Mouse (Mus musculus): Measurements from ENCODE around the gene Rtn1.

GRCm38 (mm10) chr12:72361701-72362354 is 47.0 kb downstream of the Rtn1 start:
- TF ChIP-seq CTCF (IDR thresholded peaks at IDR 0.05; ENCODE audit: borderline replicate concordance, extremely low read depth, insufficient read depth, insufficient read length) (no peak), POLR2A (IDR thresholded peaks at IDR 0.05; ENCODE audit: borderline replicate concordance, extremely low read depth, insufficient read depth, insufficient read length, poor library complexity, severe bottlenecking) (no peak)
